In genomic region chr12:87387171-87388121, GRCm38 (mm10) we compare ENCODE assay signal across 7 mouse cellular contexts. TPM values are rescaled to one million over a fixed set of nuclear protein-coding genes. Genes with fewer than 3 reads are reported as not detected.
DNase-seq lines count a peak whose midpoint lies in the region; ATAC-seq and TF ChIP-seq lines count a peak whose summit lies in the region.

No protein-coding gene starts in this region.

- no peak overlapping the region for H3K27ac ChIP-seq in ES-Bruce4 (ENCODE audit: insufficient read depth, low read length)
- H3K27ac ChIP-seq in forebrain, embryonic 11.5 days (ENCODE audit: low read depth, low read length), result no peak overlapping the region; the same call in 1 of the 2 replicates
- peak overlapping the region; percentile 80 for H3K27ac ChIP-seq in macrophage

- no peak for TF ChIP-seq EP300 in ES-Bruce4 (IDR thresholded peaks at IDR 0.05; ENCODE audit: insufficient read depth, low read depth, low read length)

- H3K4me1 ChIP-seq in ES-Bruce4 (ENCODE audit: control insufficient read depth, insufficient read depth, low read length), result no peaks in the 10 kb centered on the region
- H3K4me1 ChIP-seq in forebrain, embryonic 11.5 days (replicated peaks; ENCODE audit: control insufficient read depth, insufficient read depth, low read length), result peaks cover 4% of the 10 kb centered on the region

- no peaks in the 10 kb centered on the region for H3K27me3 ChIP-seq in ES-Bruce4 (ENCODE audit: control insufficient read depth, insufficient read depth, low read length, poor library complexity, severe bottlenecking)
- H3K27me3 ChIP-seq in forebrain, embryonic 11.5 days (ENCODE audit: control insufficient read depth, insufficient read depth, low read length), result no peaks in the 10 kb centered on the region

- no peaks in the 10 kb centered on the region for H3K9me3 ChIP-seq in ES-Bruce4 (replicated peaks; ENCODE audit: control insufficient read depth, insufficient read depth, low read length, poor library complexity, severe bottlenecking)
- no peaks in the 10 kb centered on the region for H3K9me3 ChIP-seq in forebrain, embryonic 11.5 days (ENCODE audit: control insufficient read depth, low read length)

- H3K79me2 ChIP-seq in macrophage (ENCODE audit: inconsistent target), result peaks cover 59% of the 10 kb centered on the region

- peak; percentile 45 for ATAC-seq in forebrain, embryonic 11.5 days (replicated peaks; ENCODE audit: low FRiP score)

- no peaks in the 10 kb centered on the region for H3K36me3 ChIP-seq in ES-Bruce4 (ENCODE audit: control insufficient read depth, insufficient read depth, low read length, poor library complexity, severe bottlenecking)
- H3K36me3 ChIP-seq in forebrain, embryonic 11.5 days (ENCODE audit: control insufficient read depth, insufficient read depth, low read length), result no peaks in the 10 kb centered on the region
- H3K36me3 ChIP-seq in macrophage (ENCODE audit: inconsistent target), result no peaks in the 10 kb centered on the region

- H3K4me3 ChIP-seq in ES-Bruce4 (ENCODE audit: low read depth, low read length) (peak overlapping the region; percentile 79), macrophage (ENCODE audit: inconsistent target) (peak overlapping the region; percentile 81)
- peak overlapping the region; percentile 97 for H3K4me3 ChIP-seq in forebrain, embryonic 11.5 days (ENCODE audit: low read depth, low read length)

- under 1% methylated on average over 59 of the region's 65 CpGs for WGBS in forebrain, embryonic 11.5 days
- WGBS in macrophage (ENCODE audit: missing documents), result under 1% methylated on average over 51 of the region's 65 CpGs

- peak; percentile 45 to 55 for DNase-seq in adrenal gland, postnatal 36 days
- DNase-seq in forebrain, embryonic 11.5 days (ENCODE audit: low spot score), result peak; percentile 60
- DNase-seq in heart, postnatal 14 days, result peak; percentile 23 to 27
- peak; percentile 26 to 38 for DNase-seq in layer of hippocampus, postnatal 10 days (ENCODE audit: low spot score in 2 of 2)
- DNase-seq in spleen, postnatal 36 days (ENCODE audit: low spot score in 2 of 2), result peak; percentile 11

- no peak for TF ChIP-seq CTCF in ES-Bruce4 (IDR thresholded peaks at IDR 0.05; ENCODE audit: low read depth, low read length)

- intact Hi-C loops in heart, postnatal 14 days (cut with DNase I), result no loop called here

- peak overlapping the region; percentile 93 for H3K9ac ChIP-seq in ES-Bruce4 (ENCODE audit: low read depth, poor library complexity, severe bottlenecking)
- peak overlapping the region; percentile 84 for H3K9ac ChIP-seq in forebrain, embryonic 11.5 days (ENCODE audit: low read length)

- no peak for TF ChIP-seq POLR2A in ES-Bruce4 (IDR thresholded peaks at IDR 0.05; ENCODE audit: insufficient read depth, low read length)

- H3K4me2 ChIP-seq in forebrain, embryonic 11.5 days (ENCODE audit: low read depth, low read length, severe bottlenecking), result peak overlapping the region; percentile 99

RNA-seq across cellular contexts. Expression of gene Sptlc2, which starts 0.7 kb away (rescaled TPM):
- polyA plus RNA-seq in ES-Bruce4 (2011; ENCODE audit: insufficient read depth, insufficient read length, low read depth, missing spikeins), result 106 and 107 TPM in 2 replicates
- 100 to 1,000 TPM; 190 to 286 TPM for total RNA-seq in adrenal gland, postnatal 36 days (2021)
- 53.6 and 58.7 TPM in 2 replicates for polyA plus RNA-seq in forebrain, embryonic 11.5 days (2014; fragmentation: Nextera tagmentation; extraction: Ambion mirVana)
- 10 to 100 TPM; 39.4 to 43.5 TPM for total RNA-seq in heart, postnatal 14 days (2021)
- 10 to 100 TPM; 66.3 to 67.3 TPM for total RNA-seq in layer of hippocampus, postnatal 10 days (2021)
- total RNA-seq in macrophage (2018; cell fraction: chromatin; rRNA removed), result 1,000 to 10,000 TPM in 1 of 26 experiments, 100 to 1,000 TPM in 25; 152 to 1,061 (median 268) TPM
- total RNA-seq in macrophage (2018; cell fraction: cytosol; rRNA removed), result 100 to 1,000 TPM in 23 of 26 experiments, 10 to 100 TPM in 3; 89.4 to 239 (median 117) TPM
- 100 to 1,000 TPM; 137 to 891 (median 252) TPM for total RNA-seq in macrophage (2018; cell fraction: nucleus; rRNA removed)
- polyA plus RNA-seq in macrophage (2018), result 96.4 to 117 TPM (median 96.5 TPM) in 3 replicates

RNA-seq across cellular contexts. Expression of gene Slirp, which starts 56.2 kb away (rescaled TPM):
- polyA plus RNA-seq in ES-Bruce4 (2011; ENCODE audit: insufficient read depth, insufficient read length, low read depth, missing spikeins), result 137 and 150 TPM in 2 replicates
- 100 to 1,000 TPM; 155 to 160 TPM for total RNA-seq in adrenal gland, postnatal 36 days (2021)
- 271 and 294 TPM in 2 replicates for polyA plus RNA-seq in forebrain, embryonic 11.5 days (2014; fragmentation: Nextera tagmentation; extraction: Ambion mirVana)
- 100 to 1,000 TPM; 140 to 162 TPM for total RNA-seq in heart, postnatal 14 days (2021)
- total RNA-seq in layer of hippocampus, postnatal 10 days (2021), result 10 to 100 TPM; 64.2 to 90.1 TPM
- 10 to 100 TPM in 16 of 26 experiments, 1 to 10 TPM in 9, under 1 TPM in 1; 0.41 to 29.6 (median 13.5) TPM for total RNA-seq in macrophage (2018; cell fraction: chromatin; rRNA removed)
- total RNA-seq in macrophage (2018; cell fraction: cytosol; rRNA removed), result 100 to 1,000 TPM in 18 of 26 experiments, 10 to 100 TPM in 8; 76.0 to 181 (median 114) TPM
- total RNA-seq in macrophage (2018; cell fraction: nucleus; rRNA removed), result 10 to 100 TPM in 22 of 26 experiments, 1 to 10 TPM in 4; 4.1 to 53.5 (median 24.6) TPM
- 44.6 to 126 TPM (median 109 TPM) in 3 replicates for polyA plus RNA-seq in macrophage (2018)

RNA-seq across cellular contexts. Expression of gene Alkbh1, which starts 56.4 kb away (rescaled TPM):
- 62.5 and 64.5 TPM in 2 replicates for polyA plus RNA-seq in ES-Bruce4 (2011; ENCODE audit: insufficient read depth, insufficient read length, low read depth, missing spikeins)
- total RNA-seq in adrenal gland, postnatal 36 days (2021), result 10 to 100 TPM; 21.5 to 24.2 TPM
- polyA plus RNA-seq in forebrain, embryonic 11.5 days (2014; fragmentation: Nextera tagmentation; extraction: Ambion mirVana), result 54.8 and 56.8 TPM in 2 replicates
- 10 to 100 TPM; 11.2 to 12.9 TPM for total RNA-seq in heart, postnatal 14 days (2021)
- 10 to 100 TPM; 18.8 to 20.5 TPM for total RNA-seq in layer of hippocampus, postnatal 10 days (2021)
- 100 to 1,000 TPM in 9 of 26 experiments, 10 to 100 TPM in 17; 36.5 to 159 (median 91.1) TPM for total RNA-seq in macrophage (2018; cell fraction: chromatin; rRNA removed)
- total RNA-seq in macrophage (2018; cell fraction: cytosol; rRNA removed), result 10 to 100 TPM in 6 of 26 experiments, 1 to 10 TPM in 20; 3.1 to 14.5 (median 7.6) TPM
- 100 to 1,000 TPM in 6 of 26 experiments, 10 to 100 TPM in 20; 36.8 to 138 (median 61.9) TPM for total RNA-seq in macrophage (2018; cell fraction: nucleus; rRNA removed)
- 10.6 to 11.2 TPM (median 10.8 TPM) in 3 replicates for polyA plus RNA-seq in macrophage (2018)
